Mouse (Mus musculus) monocyte, adult 2 months (primary cell): ENCODE data around the gene Snrpd3.
A peak's percentile ranks its signal among the peaks of the same experiment; 100 is the strongest.
"Not testable (repeated sequence)": the region's sequence is repeated elsewhere in the genome, so short reads cannot be mapped to it uniquely, and the experiment has no call there.

ENCODE experiments used
- DNase-seq, 2 experiments: peaks; one replicate each; pipeline ENCODE4 v3.0.0; 2022; ENCODE audit warnings: low spot score in 2 of 2, low read depth in 1 of 2

Gene Snrpd3

GRCm38 (mm10) chr10:75565906-75566305, 48.6 kb downstream of the Snrpd3 start:
- no peak for DNase-seq

GRCm38 (mm10) chr10:75566321-75566720, 49.0 kb downstream of the Snrpd3 start:
- DNase-seq, result no peak

- DNase-seq, result not testable (repeated sequence)
These were observed 49.4 kb downstream of the Snrpd3 start for GRCm38 (mm10) chr10:75566765-75567164.

- DNase-seq, result no peak
These were observed 50.7 kb downstream of the Snrpd3 start for GRCm38 (mm10) chr10:75568029-75568428.

GRCm38 (mm10) chr10:75568441-75568840, 51.1 kb downstream of the Snrpd3 start:
- no peak for DNase-seq

- no peak for DNase-seq
These were observed 51.5 kb downstream of the Snrpd3 start for GRCm38 (mm10) chr10:75568851-75569250.

GRCm38 (mm10) chr10:75570981-75571657, 53.8 kb downstream of the Snrpd3 start:
- DNase-seq, result no peak

- DNase-seq, result no peak
These were observed 54.6 kb downstream of the Snrpd3 start for GRCm38 (mm10) chr10:75571937-75572336.

GRCm38 (mm10) chr10:75573181-75573580, 55.8 kb downstream of the Snrpd3 start:
- DNase-seq, result no peak

GRCm38 (mm10) chr10:75573965-75574364, 56.6 kb downstream of the Snrpd3 start:
- DNase-seq, result no peak

GRCm38 (mm10) chr10:75579129-75579528, 61.8 kb downstream of the Snrpd3 start:
- DNase-seq, result no peak

GRCm38 (mm10) chr10:75585876-75586552, 68.7 kb downstream of the Snrpd3 start:
- DNase-seq, result peak; percentile 38 to 73

GRCm38 (mm10) chr10:75586553-75586879, 69.2 kb downstream of the Snrpd3 start:
- no peak for DNase-seq
